Mouse (Mus musculus): ENCODE results near the gene Cfap221. TPM values are rescaled to one million over a fixed set of nuclear protein-coding genes. Genes with fewer than 3 reads are reported as not detected.

The Cfap221 gene
- polyA plus RNA-seq, 1 experiment from 2014 or later = 0.05 TPM

GRCm38 (mm10) chr1:119894936-119895335 is 102.1 kb downstream of the Cfap221 start:
- H3K27me3 ChIP-seq = no peaks in the 10 kb centered on the region
- H3K4me2 ChIP-seq = no peak overlapping the region
- H3K36me3 ChIP-seq (replicated peaks) = no peaks in the 10 kb centered on the region
- 35% methylated on average over 6 of the region's 6 CpGs for WGBS (ENCODE audit: insufficient replicate concordance)
- no peak for ATAC-seq (ENCODE audit: insufficient read depth)
- H3K9me3 ChIP-seq (replicated peaks) = no peaks in the 10 kb centered on the region
- H3K4me3 ChIP-seq (replicated peaks) = no peak overlapping the region
- H3K4me1 ChIP-seq (replicated peaks) = no peaks in the 10 kb centered on the region; the same call in 1 of the 2 replicates
- H3K9ac ChIP-seq = no peak overlapping the region
- H3K27ac ChIP-seq (replicated peaks) = no peak overlapping the region

GRCm38 (mm10) chr1:119893600-119893999 is 103.4 kb downstream of the Cfap221 start:
- Histone ChIP-seq H3K4me1 (replicated peaks) (no peaks in the 10 kb centered on the region; the same call in 1 of the 2 replicates), H3K9ac (no peak overlapping the region), H3K36me3 (replicated peaks) (no peaks in the 10 kb centered on the region), H3K27ac (replicated peaks) (no peak overlapping the region), H3K27me3 (no peaks in the 10 kb centered on the region), H3K4me3 (replicated peaks) (no peak overlapping the region), H3K4me2 (no peak overlapping the region), H3K9me3 (replicated peaks) (no peaks in the 10 kb centered on the region)
- 65% methylated on average over 3 of the region's 3 CpGs for WGBS (ENCODE audit: insufficient replicate concordance)
- ATAC-seq (ENCODE audit: insufficient read depth) = no peak

GRCm38 (mm10) chr1:119892933-119893332 is 104.1 kb downstream of the Cfap221 start:
- 58% methylated on average over 6 of the region's 6 CpGs for WGBS (ENCODE audit: insufficient replicate concordance)
- no peak for ATAC-seq (ENCODE audit: insufficient read depth)
- no peaks in the 10 kb centered on the region for H3K9me3 ChIP-seq (replicated peaks)

GRCm38 (mm10) chr1:119891865-119892264 is 105.2 kb downstream of the Cfap221 start:
- Histone ChIP-seq H3K9ac (no peak overlapping the region), H3K4me2 (no peak overlapping the region), H3K27ac (replicated peaks) (no peak overlapping the region), H3K4me3 (replicated peaks) (no peak overlapping the region), H3K4me1 (replicated peaks) (no peaks in the 10 kb centered on the region; the same call in 1 of the 2 replicates), H3K36me3 (replicated peaks) (no peaks in the 10 kb centered on the region), H3K27me3 (no peaks in the 10 kb centered on the region), H3K9me3 (replicated peaks) (no peaks in the 10 kb centered on the region)
- ATAC-seq (ENCODE audit: insufficient read depth) = no peak
- WGBS (ENCODE audit: insufficient replicate concordance) = 55% methylated on average over 4 of the region's 4 CpGs

More at GRCm38 (mm10) chr1:119892933-119893332, 104.1 kb downstream of the Cfap221 start:
- Histone ChIP-seq H3K27me3 (no peaks in the 10 kb centered on the region), H3K4me2 (no peak overlapping the region), H3K36me3 (replicated peaks) (no peaks in the 10 kb centered on the region), H3K4me3 (replicated peaks) (no peak overlapping the region), H3K27ac (replicated peaks) (no peak overlapping the region), H3K9ac (no peak overlapping the region), H3K4me1 (replicated peaks) (no peaks in the 10 kb centered on the region; the same call in 1 of the 2 replicates)

- Histone ChIP-seq H3K9me3 (replicated peaks) (no peaks in the 10 kb centered on the region), H3K36me3 (replicated peaks) (no peaks in the 10 kb centered on the region), H3K27ac (replicated peaks) (no peak overlapping the region), H3K4me2 (no peak overlapping the region), H3K27me3 (no peaks in the 10 kb centered on the region), H3K9ac (no peak overlapping the region), H3K4me3 (replicated peaks) (no peak overlapping the region), H3K4me1 (replicated peaks) (no peaks in the 10 kb centered on the region; the same call in 1 of the 2 replicates)
- ATAC-seq (ENCODE audit: insufficient read depth) = no peak
- 66% methylated on average over 9 of the region's 9 CpGs for WGBS (ENCODE audit: insufficient replicate concordance)
Observed at GRCm38 (mm10) chr1:119891149-119891548, 105.9 kb downstream of the Cfap221 start.

- Histone ChIP-seq H3K27me3 (no peaks in the 10 kb centered on the region), H3K4me1 (replicated peaks) (no peaks in the 10 kb centered on the region; the same call in 1 of the 2 replicates), H3K9me3 (replicated peaks) (no peaks in the 10 kb centered on the region), H3K9ac (no peak overlapping the region), H3K36me3 (replicated peaks) (no peaks in the 10 kb centered on the region), H3K27ac (replicated peaks) (no peak overlapping the region), H3K4me3 (replicated peaks) (no peak overlapping the region), H3K4me2 (no peak overlapping the region)
- ATAC-seq (ENCODE audit: insufficient read depth) = no peak
- 69% methylated on average over 16 of the region's 16 CpGs for WGBS (ENCODE audit: insufficient replicate concordance)
Observed at GRCm38 (mm10) chr1:119889347-119889746, 107.7 kb downstream of the Cfap221 start.

- 50% methylated on average over 7 of the region's 7 CpGs for WGBS (ENCODE audit: insufficient replicate concordance)
Observed at GRCm38 (mm10) chr1:119886320-119886719, 110.7 kb downstream of the Cfap221 start.

GRCm38 (mm10) chr1:119884272-119884671 is 112.8 kb downstream of the Cfap221 start:
- Histone ChIP-seq H3K27me3 (no peaks in the 10 kb centered on the region), H3K9me3 (replicated peaks) (no peaks in the 10 kb centered on the region), H3K4me1 (replicated peaks) (no peaks in the 10 kb centered on the region), H3K36me3 (replicated peaks) (no peaks in the 10 kb centered on the region), H3K4me2 (no peak overlapping the region), H3K27ac (replicated peaks) (no peak overlapping the region), H3K9ac (no peak overlapping the region), H3K4me3 (replicated peaks) (no peak overlapping the region)
- ATAC-seq (ENCODE audit: insufficient read depth) = no peak
- 63% methylated on average over 3 of the region's 3 CpGs for WGBS (ENCODE audit: insufficient replicate concordance)

More at GRCm38 (mm10) chr1:119886320-119886719, 110.7 kb downstream of the Cfap221 start:
- Histone ChIP-seq H3K4me3 (replicated peaks) (no peak overlapping the region), H3K4me2 (no peak overlapping the region), H3K36me3 (replicated peaks) (no peaks in the 10 kb centered on the region), H3K4me1 (replicated peaks) (no peaks in the 10 kb centered on the region), H3K27me3 (no peaks in the 10 kb centered on the region), H3K27ac (replicated peaks) (no peak overlapping the region), H3K9ac (no peak overlapping the region), H3K9me3 (replicated peaks) (no peaks in the 10 kb centered on the region)
- no peak for ATAC-seq (ENCODE audit: insufficient read depth)

- 70% methylated on average over 7 of the region's 7 CpGs for WGBS (ENCODE audit: insufficient replicate concordance)
- Histone ChIP-seq H3K36me3 (replicated peaks) (no peaks in the 10 kb centered on the region), H3K9ac (no peak overlapping the region), H3K4me2 (no peak overlapping the region), H3K4me3 (replicated peaks) (no peak overlapping the region), H3K9me3 (replicated peaks) (no peaks in the 10 kb centered on the region), H3K4me1 (replicated peaks) (no peaks in the 10 kb centered on the region), H3K27me3 (no peaks in the 10 kb centered on the region), H3K27ac (replicated peaks) (no peak overlapping the region)
- ATAC-seq (ENCODE audit: insufficient read depth) = no peak
Observed at GRCm38 (mm10) chr1:119878909-119879308, 118.1 kb downstream of the Cfap221 start.

GRCm38 (mm10) chr1:119877469-119877868 is 119.6 kb downstream of the Cfap221 start:
- no peaks in the 10 kb centered on the region for H3K9me3 ChIP-seq (replicated peaks)
- 61% methylated on average over 4 of the region's 4 CpGs for WGBS (ENCODE audit: insufficient replicate concordance)
- no peak overlapping the region for H3K9ac ChIP-seq
- H3K27ac ChIP-seq (replicated peaks) = no peak overlapping the region
- H3K4me3 ChIP-seq (replicated peaks) = no peak overlapping the region
- no peaks in the 10 kb centered on the region for H3K36me3 ChIP-seq (replicated peaks)
- ATAC-seq (ENCODE audit: insufficient read depth) = no peak
- H3K4me1 ChIP-seq (replicated peaks) = no peaks in the 10 kb centered on the region
- no peak overlapping the region for H3K4me2 ChIP-seq
- no peaks in the 10 kb centered on the region for H3K27me3 ChIP-seq

Data from liver, embryonic 15.5 days (tissue).